Mouse (Mus musculus) left cerebral cortex, postnatal 14 days (tissue): ENCODE data around the gene Cd209g. TPM values are rescaled to one million over a fixed set of nuclear protein-coding genes. Genes with fewer than 3 reads are reported as not detected.
A peak's percentile ranks its signal among the peaks of the same experiment; 100 is the strongest.
"Not testable (repeated sequence)": the region's sequence is repeated elsewhere in the genome, so short reads cannot be mapped to it uniquely, and the experiment has no call there.

Experiments used
- DNase-seq, 2 experiments: peaks; one replicate each; pipeline ENCODE4 v3.0.0; 2021 to 2022; ENCODE audit warnings: low spot score in 2 of 2, mixed read lengths in 1 of 2
- intact Hi-C: fragments of 180-260 bp; cut with DNase I; formaldehyde crosslinking; loops from one replicate; pipeline ENCODE4 v1.15.1; 2025
- long read RNA-seq, 2 experiments: library from polyadenylated mRNA; stranded (forward); transcript quantifications; one replicate each; pipeline ENCODE4 v2.0.0; 2021
- total RNA-seq, 2 experiments: library from RNA; stranded (reverse); gene quantifications; 2 replicates each; pipeline ENCODE4 v1.2.3; 2021

The Cd209g gene
- total RNA-seq, result not detected
- long read RNA-seq, experiment 1, partial matches to known transcripts, result 1 of 1 reads
- long read RNA-seq, experiment 1, other reads (novel, unspliced or antisense), result 0 of 1 reads
- long read RNA-seq, experiment 2, result 0 reads

GRCm38 (mm10) chr8:4133798-4134197, at the start of gene Cd209g:
Gene Cd209g, plus strand, starts transcription at chr8:4134098.
- intact Hi-C loops, result no loop called here
- no peak for DNase-seq

DNA sequence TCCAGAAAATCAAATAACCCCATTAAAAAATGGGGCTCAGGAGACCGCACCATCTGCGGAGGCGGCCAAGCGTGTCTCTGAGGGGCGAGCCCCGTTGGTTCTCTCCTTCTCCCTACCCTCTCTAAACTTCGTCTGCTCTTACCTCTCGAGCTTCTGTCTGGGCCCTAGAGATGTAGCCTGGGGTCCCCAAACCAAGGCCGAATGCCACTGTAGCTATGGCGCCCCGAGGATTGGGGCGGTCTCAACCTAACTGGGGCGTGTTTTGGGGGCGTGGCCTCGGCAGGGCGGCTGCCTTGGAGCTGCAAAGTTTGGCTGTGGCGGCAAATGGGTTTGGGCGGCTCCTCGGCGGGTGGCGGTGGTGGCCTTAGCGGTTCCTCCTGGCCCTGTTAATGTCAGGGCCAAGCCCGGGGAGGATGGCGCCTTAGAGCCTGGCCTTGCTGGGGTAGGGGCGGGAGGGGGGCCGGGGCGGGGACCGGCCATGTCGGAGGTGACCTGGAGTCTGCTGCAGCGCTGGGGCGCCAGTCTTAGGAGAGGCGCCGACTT, 46.6 kb upstream of the Cd209g start:
- intact Hi-C loops, DNase-seq: not testable (repeated sequence)

DNA sequence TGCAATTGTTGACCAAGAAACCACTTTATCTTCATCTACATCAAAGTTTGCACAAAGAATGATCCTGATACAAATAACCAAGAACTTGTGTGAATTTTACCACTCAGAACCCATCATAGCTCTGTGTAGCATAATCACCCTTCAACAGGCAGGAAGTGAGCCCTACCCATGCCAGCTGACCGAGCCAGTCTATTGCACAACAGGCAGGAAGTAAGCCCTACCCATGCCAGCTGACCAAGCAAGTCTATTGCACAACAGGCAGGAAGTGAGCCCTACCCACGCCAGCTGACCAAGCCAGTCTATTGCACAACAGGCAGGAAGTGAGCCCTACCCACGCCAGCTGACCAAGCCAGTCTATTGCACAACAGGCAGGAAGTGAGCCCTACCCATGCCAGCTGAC, 45.4 kb upstream of the Cd209g start:
- DNase-seq, intact Hi-C loops: not testable (repeated sequence)

GRCm38 (mm10) chr8:4105735-4106134, 28.2 kb upstream of the Cd209g start, which contains the start of gene Cd209f:
Gene Cd209f, minus strand, starts transcription at chr8:4105835.
- DNase-seq, intact Hi-C loops: not testable (repeated sequence)

DNA sequence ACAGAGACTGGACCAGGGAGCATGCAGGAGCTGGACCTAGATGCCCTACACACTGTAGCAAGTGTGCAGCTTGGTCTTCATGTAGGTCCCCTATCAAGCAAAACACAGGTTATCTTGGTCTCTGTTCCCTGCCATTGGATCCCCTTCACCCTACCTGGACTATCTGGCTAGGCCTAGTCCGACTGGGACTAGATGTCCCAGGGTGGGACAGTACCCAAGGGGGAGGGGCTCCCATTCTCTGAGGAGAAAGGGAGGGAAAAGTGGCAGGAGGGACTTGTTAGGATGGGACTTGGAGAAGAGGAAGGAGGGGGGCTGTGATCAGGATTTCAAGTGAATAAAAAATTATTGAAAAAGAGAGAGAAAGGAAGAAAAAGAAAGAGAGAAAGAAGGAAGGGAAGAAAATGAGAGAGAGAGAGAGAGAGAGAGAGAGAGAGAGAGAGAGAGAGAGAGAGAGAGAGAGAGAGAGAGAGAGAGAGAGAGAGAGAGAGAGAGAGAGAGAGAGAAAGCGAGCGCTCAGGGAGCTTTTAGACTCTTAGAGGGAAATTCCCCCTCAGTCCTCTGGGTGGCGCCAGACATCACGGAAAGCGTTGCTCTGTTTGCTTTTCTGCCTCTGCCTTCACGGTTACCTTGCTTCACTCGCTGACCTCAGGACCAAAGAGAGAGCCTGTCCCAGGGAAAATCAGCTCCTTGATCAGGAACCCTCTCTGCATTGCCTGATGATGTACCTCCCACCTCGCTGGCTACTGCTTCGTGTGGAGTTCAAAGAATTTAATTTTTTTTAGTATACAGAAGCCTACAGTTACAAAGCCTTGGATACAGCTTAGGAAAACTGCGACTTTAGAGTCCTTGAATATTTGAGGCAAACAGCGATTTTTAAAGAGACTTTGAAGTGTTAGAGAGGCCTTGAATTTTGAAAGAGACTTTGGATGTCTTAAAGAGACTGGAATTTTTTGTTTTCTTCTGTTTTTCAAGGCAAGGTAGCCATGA, 6.1 kb downstream of the Cd209g start:
- intact Hi-C loops, result no loop called here
- peak; percentile 68 to 79 for DNase-seq

DNA sequence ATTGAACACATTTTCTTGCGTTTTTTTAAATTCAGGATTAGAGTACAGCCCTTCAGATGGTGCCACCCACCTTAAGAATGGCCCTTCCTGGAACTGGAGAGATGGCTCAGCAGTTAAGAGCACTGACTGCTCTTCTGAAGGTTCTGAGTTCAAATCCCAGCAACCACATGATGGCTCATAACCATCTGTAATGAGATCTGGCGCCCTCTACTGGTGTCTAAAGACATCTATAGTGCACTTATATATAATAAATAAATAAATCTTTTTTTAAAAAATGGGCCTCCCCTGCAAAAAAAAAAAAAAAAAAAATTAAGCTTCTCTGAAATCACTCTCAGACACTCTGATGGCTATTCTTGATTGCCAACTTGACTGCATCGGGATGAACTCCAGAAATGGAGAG, 7.8 kb downstream of the Cd209g start:
- intact Hi-C loops, result no loop called here
- DNase-seq, result no peak

GRCm38 (mm10) chr8:4147272-4147671, 13.4 kb downstream of the Cd209g start:
- no peak for DNase-seq
- intact Hi-C loops, result no loop called here

DNA sequence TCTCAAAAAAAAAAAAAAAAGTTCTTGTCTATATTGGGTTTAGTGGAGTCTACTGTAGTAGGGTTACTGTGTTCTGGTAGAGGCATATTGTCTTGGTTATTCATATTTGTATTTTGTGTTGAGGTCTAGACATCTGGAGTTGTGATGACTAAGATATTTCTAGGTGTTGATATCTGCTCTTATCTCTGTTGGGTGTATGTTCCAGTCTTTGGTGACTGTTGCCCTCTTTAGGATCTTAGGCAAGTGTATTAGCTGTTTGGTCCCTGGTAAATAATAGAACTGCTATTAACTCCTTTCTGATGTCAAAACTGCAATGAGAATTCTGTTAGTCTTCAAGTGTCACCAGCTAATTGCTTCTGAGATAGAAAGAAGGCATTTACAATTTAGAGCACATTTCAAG, 21.0 kb downstream of the Cd209g start:
- intact Hi-C loops, result no loop called here
- DNase-seq, result no peak

- DNase-seq, result no peak
- intact Hi-C loops, result no loop called here
Observed at GRCm38 (mm10) chr8:4162786-4163185, 28.9 kb downstream of the Cd209g start.

DNA sequence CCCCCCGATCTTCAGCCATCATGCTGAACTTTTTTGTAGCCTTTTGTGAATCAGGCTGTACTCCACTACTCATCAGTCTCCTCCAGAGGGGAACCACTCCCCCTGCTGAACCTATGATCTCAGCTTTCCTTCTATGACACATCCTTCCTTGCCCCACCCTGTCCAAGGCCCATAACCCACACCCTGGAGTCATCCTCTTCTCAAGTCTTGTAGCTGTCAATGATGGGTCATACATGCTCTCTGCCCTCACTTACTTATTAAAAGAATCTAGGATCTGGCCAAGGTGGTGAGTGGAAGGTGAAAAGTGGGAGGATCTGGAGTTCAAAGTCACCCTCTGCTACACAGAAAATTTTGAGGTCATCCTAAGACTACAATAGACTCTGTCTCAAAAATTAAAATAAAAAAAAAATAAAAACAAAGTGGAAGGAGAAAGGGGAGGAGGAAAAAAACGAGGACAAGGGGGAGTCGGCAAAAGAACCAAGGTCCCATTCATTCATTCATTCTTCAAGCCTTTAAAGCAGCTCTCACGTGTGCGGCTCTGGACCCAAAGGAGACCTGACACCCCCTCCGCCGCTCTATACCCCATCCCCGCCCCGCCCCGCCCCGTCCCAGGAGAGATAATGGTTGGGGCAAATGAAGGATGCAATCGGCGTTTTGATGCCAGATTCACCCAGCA, 31.4 kb downstream of the Cd209g start:
- intact Hi-C loops, result no loop called here
- DNase-seq, result no peak

- intact Hi-C loops, result no loop called here
Observed at GRCm38 (mm10) chr8:4165852-4166751, 32.2 kb downstream of the Cd209g start, which contains the start of gene Evi5l. Gene Evi5l, plus strand, starts transcription at chr8:4166567.

DNA sequence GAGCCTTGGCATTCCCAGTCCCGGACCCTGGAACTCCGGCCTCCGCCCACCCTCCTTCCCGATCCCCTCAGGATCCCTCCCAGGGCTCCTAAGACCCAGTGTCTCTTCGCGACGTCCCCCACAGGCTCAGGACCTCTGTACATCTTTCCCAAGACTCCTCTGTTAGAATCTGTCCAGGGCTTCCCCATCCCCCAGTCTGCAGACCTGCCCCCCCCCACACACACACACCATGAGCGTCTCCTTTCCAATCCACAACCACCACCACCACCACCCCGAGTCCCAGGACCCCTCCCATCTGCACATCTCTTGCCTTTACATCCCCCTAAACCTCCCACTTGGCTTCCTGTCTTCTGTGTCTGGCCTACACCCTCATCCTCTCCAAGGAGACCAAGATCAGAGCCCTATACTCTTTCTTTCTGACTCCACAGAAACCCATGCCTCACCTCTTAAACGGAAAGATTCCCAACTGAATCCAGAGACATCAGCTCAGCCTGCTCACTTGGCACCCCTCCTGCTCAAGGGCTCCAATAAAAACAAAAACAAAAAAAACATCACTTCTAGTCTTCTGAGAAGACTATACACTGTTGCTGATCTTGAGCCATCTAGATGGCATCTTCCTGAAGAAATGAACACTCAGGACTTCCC, 33.1 kb downstream of the Cd209g start:
- intact Hi-C loops, result no loop called here
- no peak for DNase-seq

More at GRCm38 (mm10) chr8:4165852-4166751, 32.2 kb downstream of the Cd209g start, which contains the start of gene Evi5l:
- DNase-seq, result peak; percentile 99 to 100

- DNase-seq, result no peak
- intact Hi-C loops, result no loop called here
Observed at GRCm38 (mm10) chr8:4167918-4168317, 34.0 kb downstream of the Cd209g start.

DNA sequence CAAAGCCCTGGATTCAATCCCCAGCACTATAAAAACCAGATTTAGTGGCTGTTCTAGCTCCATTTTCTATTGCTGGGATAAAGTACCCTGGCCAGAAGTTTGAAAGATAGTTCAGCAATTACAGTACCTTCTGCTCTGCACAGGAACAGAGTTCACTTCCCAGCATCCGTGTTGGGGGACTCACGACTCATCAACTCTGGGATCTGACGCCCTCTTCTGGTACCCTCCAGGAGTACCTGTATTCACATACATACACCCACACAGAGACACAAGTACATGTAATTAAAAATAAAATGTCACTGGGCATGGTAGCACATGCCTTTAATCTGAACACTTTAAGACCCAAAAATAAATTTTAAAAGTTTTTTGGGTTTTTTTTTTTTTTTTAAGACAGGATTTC, 38.6 kb downstream of the Cd209g start:
- intact Hi-C loops, result no loop called here
- no peak for DNase-seq

DNA sequence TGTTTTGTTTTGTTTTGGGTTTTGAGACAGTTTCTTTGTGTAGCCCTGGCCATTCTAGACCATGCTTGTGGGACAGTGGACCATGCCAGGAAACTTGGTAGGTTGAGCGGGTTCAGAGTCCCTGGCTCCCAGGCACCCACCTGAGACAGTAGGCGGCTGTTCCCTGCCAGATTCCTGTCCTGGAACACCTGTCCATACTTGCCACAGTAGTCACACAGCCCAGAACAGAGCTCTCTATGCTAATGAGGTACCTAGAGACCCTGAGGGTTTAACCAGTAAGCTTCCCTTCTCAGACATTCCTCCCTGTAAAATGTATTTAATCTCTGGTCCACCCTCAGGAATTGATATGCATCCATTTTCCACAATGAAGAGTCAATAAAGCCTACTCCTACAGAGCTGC, 40.1 kb downstream of the Cd209g start:
- intact Hi-C loops, result no loop called here
- no peak for DNase-seq

DNA sequence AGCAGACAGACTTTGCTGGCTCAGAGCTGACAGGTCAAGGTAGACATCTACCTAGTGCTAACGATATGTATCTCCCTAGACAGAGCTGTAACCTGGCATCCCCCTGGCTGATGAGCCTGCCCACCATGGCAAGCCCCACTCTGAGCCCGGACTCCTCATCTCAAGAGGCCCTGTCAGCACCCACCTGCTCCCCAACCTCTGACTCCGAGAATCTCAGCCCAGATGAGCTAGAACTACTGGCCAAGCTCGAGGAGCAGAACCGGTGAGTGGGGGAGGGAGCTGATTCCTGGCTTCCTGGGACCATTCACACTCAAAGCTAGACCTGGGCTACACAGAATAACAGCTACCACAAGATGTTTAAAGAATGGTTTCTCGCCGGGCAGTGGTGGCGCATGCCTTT, 49.5 kb downstream of the Cd209g start:
- no peak for DNase-seq
- intact Hi-C loops, result no loop called here

DNA sequence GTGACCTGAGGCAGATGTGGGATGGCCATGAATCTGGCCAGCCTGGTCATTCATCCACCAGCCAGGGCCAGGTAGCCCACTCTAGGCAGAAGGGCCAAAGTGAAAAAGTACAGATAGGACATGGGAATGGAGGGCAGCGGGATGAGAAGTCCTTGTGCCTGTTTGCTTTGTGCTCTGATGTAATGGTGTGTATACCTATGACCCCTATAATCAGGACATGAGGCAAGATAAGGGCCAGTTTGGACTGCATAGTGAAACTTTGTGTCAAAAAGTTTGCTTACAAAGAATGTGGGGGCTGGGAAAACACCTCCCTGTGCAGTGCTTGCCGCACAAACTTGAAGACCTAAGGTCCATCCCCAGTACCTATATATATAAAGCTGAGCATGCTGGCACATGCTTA, 52.3 kb downstream of the Cd209g start:
- no peak for DNase-seq
- intact Hi-C loops, result no loop called here
